Mouse (Mus musculus) thymus, adult 2 months (tissue): ENCODE data around the gene Il1b.

Experiments
- CTCF ChIP-seq: fragments of 200-500 bp; IDR thresholded peaks from 2 replicates; pipeline ENCODE4 v1.5.1; 2012; ENCODE audit warnings: mild to moderate bottlenecking, control low read depth, low read length, moderate library complexity, borderline replicate concordance; ENCODE audit not compliant: control insufficient read depth, poor library complexity, insufficient read depth; ENCODE audit errors: extremely low read depth
- POLR2A ChIP-seq: fragments of 200-500 bp; IDR thresholded peaks from 2 replicates; pipeline ENCODE4 v1.6.1; 2012; ENCODE audit warnings: mild to moderate bottlenecking, low read length, control low read depth, moderate library complexity; ENCODE audit not compliant: control insufficient read depth, poor library complexity, insufficient read depth; ENCODE audit errors: extremely low read depth

DNA sequence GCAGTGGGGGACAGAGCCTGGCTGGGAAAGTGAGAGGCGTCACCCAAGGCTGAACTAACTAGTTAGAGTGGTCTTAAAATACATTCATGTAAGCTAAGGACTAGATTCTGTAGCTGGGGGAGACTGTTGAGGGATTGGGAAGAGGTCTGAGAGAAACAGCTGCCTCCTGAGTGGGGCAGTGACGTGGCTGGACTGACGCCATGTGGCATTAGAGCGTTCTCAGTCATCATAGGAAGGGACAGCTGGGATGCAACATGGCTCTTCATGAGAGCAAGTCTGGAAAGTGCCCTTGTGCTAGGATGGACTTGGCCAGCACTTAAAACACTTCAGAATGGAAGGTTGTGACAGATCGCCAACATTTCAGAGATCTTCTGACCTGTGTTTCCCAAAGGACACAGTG, 2.1 kb downstream of the Il1b start:
- TF ChIP-seq POLR2A: no peak
- no peak for TF ChIP-seq CTCF
